Mouse (Mus musculus) neural tube, embryonic 10.5 days (tissue): ENCODE measurements around the gene Des.

Experiments used
- DNase-seq: peaks from one replicate; pipeline ENCODE4 v3.0.0-alpha.2; 2017; ENCODE audit warnings: low spot score; ENCODE audit errors: extremely low spot score

Des gene

GRCm38 (mm10) chr1:75360112-75361031 lies at the start of gene Des:
Des (plus strand) TSS chr1:75360329.
- peak; percentile 57 for DNase-seq

- no peak for DNase-seq
Observed at GRCm38 (mm10) chr1:75311694-75312093, 48.4 kb upstream of the Des start.

GRCm38 (mm10) chr1:75315011-75315410 lies 45.1 kb upstream of the Des start:
- DNase-seq = no peak

DNA sequence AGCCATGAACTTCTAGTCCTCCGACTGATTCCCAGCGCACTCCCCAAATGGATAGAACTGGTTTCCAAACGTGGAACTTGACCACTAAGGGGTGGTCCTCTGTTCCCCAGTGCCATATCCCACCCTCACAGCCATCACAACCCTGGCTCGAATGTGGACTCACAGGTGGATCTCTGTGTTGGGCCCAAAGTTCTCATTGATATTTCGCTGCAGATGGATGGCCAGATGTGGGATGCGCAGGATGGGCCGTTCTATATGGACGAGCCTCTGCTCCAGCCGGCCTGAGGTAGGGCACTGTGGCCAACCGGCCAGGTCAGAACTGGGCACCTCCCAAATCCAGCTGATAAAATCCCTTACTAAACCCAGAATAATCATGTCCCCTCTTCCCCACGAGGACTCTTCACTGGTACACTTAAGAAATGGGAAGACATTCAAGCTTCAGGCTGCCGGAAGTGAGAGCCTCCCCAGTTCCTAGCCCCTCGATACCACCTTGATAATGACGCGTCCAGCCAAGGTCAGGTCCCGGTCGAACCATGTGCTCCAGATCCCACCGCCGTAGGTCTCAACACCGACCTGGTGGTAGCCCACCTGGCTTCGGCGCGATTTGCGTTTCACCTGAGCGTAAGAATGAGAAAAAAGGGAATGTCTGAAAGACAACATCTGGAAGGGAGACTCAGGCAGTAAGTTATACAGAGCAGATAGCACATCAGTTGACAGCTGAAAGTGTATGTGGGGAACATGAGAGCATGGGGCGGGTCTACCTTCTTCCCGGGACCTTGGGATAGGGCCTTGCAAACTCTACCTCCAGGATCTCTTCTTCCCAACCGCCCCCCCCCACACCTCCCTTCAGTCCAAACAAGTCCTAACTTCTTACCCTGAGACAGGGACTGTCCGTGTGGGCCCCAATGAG lies 44.4 kb upstream of the Des start:
- no peak for DNase-seq

GRCm38 (mm10) chr1:75316861-75317240 lies 43.3 kb upstream of the Des start:
- peak; percentile 80 for DNase-seq

- peak; percentile 100 for DNase-seq
Observed at GRCm38 (mm10) chr1:75317241-75318201, 42.6 kb upstream of the Des start, which contains the start of gene Dnpep. Dnpep (minus strand) TSS chr1:75317990.

DNA sequence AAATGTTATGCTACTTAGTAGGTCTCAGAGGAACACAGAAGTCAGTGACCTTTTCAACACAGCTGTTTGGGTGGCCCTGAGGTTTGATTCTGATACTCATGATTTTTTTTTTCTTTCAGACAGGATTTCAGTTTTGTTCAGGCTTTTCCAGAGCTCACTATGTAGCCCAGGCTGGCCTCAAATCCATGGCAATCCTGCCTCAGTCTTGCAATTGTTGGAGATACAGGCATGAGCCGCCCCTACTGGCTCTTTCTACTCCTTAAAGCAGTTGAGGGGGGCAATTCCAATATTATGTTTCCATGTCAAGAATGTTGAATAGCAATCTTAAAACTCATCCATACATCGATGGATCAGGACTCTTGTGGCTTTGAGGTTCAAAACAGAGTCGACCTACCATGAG lies 41.8 kb upstream of the Des start:
- DNase-seq = no peak

DNA sequence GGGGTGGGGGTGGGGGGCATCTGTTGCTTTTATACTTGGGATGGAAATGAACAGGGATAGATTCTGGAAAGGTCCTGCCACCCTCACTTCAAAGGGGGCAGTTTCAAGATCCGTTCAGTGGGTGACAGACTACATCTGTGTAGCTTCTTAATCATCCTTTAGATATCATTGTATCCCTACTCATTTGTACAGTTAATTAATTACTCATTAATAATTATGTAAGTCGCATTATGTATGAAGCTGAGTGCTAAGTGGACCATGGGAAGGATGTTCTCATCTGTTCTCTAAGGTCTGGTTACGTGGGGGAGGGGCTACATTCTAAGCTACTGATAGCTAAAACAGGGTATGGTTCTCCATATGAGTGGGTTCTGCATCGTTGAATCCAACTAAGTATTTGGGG lies 41.4 kb upstream of the Des start:
- DNase-seq = no peak

DNA sequence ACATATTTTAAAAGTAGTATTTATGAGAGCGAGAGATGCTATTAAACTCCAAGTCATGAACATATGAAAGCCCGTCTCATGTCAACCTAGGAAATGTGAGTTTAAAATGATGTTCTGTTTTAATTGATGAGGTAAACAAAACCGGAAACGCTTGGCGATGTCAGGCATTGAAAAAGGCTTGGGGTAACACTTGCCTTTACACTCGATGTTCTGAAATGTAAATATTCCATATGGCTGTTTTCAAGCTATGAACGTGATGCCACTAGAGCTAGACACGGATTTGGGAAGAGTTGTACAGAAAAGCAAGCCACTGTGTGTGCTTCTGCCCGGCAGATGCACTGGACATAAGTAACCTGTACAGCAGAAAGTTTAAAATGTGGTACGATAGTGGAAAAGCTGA lies 41.0 kb upstream of the Des start:
- no peak for DNase-seq

GRCm38 (mm10) chr1:75327461-75327860 lies 32.7 kb upstream of the Des start:
- no peak for DNase-seq

DNA sequence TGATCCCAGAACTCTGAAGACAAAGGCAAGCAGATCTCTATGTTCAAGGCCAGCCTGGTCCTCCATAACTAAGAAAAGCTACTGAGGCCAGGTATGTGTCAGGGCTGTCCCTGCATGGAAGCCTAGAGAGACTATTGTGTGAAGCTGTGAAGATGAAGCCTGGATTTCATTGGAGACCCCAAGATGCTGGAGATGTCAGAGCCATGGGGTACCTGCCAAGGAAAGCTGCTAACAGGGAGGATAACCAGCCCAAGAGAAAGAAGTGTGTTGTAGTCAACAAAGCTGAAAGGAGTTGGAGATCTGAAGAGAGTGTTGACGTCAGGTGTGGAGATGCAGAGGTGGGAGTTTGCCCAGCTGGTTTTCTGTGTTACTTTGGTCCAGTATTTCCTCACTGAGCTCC lies 28.9 kb upstream of the Des start:
- DNase-seq = no peak

GRCm38 (mm10) chr1:75336461-75336860 lies 23.7 kb upstream of the Des start:
- no peak for DNase-seq

DNA sequence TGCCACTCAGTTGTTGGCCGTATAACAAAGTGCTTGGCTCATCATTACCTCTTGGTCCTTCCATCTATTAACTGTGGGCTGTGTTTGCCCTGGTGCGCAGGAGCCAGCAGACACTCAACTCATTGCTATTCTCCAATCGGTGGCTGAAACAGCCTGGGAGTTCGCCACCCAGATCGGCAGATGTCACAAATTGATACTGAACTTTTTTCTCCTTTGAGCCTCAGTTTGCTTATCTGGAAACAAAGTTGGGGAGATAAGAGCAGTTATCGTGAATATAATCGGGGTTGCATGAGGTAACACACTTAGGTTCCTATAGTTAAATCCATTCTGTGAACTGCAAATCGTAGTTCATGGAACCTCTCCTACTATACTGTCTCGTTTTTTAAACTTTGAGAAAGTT lies 23.0 kb upstream of the Des start:
- DNase-seq = no peak

GRCm38 (mm10) chr1:75338091-75338694 lies 21.9 kb upstream of the Des start:
- DNase-seq = peak; percentile 41

GRCm38 (mm10) chr1:75339337-75339736 lies 20.8 kb upstream of the Des start:
- no peak for DNase-seq

- no peak for DNase-seq
Observed at GRCm38 (mm10) chr1:75340519-75340918, 19.6 kb upstream of the Des start.

GRCm38 (mm10) chr1:75342874-75343416 lies 17.2 kb upstream of the Des start:
- DNase-seq = peak; percentile 63

GRCm38 (mm10) chr1:75344291-75345035 lies 15.7 kb upstream of the Des start:
- DNase-seq = peak; percentile 69
